In genomic region chr8:106149801-106150652, GRCm38 (mm10) we compare ENCODE assay signal across 8 mouse cellular contexts. TPM values are rescaled to one million over a fixed set of nuclear protein-coding genes. Genes with fewer than 3 reads are reported as not detected.
A peak's percentile ranks its signal among the peaks of the same experiment; 100 is the strongest.
DNase-seq lines count a peak whose midpoint lies in the region; ATAC-seq and TF ChIP-seq lines count a peak whose summit lies in the region.

Pla2g15 (plus strand) TSS chr8:106150399.

- no peak for TF ChIP-seq EP300 in liver, embryonic 14.5 days (IDR thresholded peaks at IDR 0.05; ENCODE audit: low read depth)

- H3K4me1 ChIP-seq in E14TG2a.4 (replicated peaks; ENCODE audit: low read depth, low read length) = peaks cover 29% of the 10 kb centered on the region
- 0 out of 2 replicates have a peak, but pooled peaks cover 2% of the 10 kb centered on the region for H3K4me1 ChIP-seq in forebrain, embryonic 11.5 days (replicated peaks; ENCODE audit: control insufficient read depth, insufficient read depth, low read length)
- H3K4me1 ChIP-seq in heart, embryonic 15.5 days (replicated peaks) = peaks cover 22% of the 10 kb centered on the region
- peaks cover 6 to 20% of the 10 kb centered on the region in 2 experiments; a peak in 3 of 4 replicates for H3K4me1 ChIP-seq in liver, embryonic 14.5 days (replicated peaks; ENCODE audit: control insufficient read depth in 2 of 2, insufficient read depth in 2 of 2, low read length in 1 of 2)
- H3K4me1 ChIP-seq in stomach, embryonic 15.5 days = peaks cover 7% of the 10 kb centered on the region; the same call in 1 of the 2 replicates

- H3K27ac ChIP-seq in forebrain, embryonic 11.5 days (ENCODE audit: low read depth, low read length) = no peak within 1 kb of the TSS
- H3K27ac ChIP-seq in heart, embryonic 15.5 days = peak within 1 kb of the TSS; percentile 46; the same call in 1 of the 2 replicates
- peak within 1 kb of the TSS; percentile 55 for H3K27ac ChIP-seq in liver, embryonic 14.5 days
- H3K27ac ChIP-seq in stomach, embryonic 15.5 days = peak within 1 kb of the TSS; percentile 45; the same call in 1 of the 2 replicates

- H3K4me3 ChIP-seq in E14TG2a.4 (replicated peaks; ENCODE audit: low read length) = peak within 1 kb of the TSS; percentile 90
- peak within 1 kb of the TSS; percentile 71 for H3K4me3 ChIP-seq in forebrain, embryonic 11.5 days (ENCODE audit: low read depth, low read length)
- peak within 1 kb of the TSS; percentile 76 for H3K4me3 ChIP-seq in heart, embryonic 15.5 days
- peak within 1 kb of the TSS; percentile 71 to 82 for H3K4me3 ChIP-seq in liver, embryonic 14.5 days (ENCODE audit: insufficient read depth in 1 of 2, low read depth in 2 of 2, low read length in 2 of 2)
- peak within 1 kb of the TSS; percentile 63 for H3K4me3 ChIP-seq in stomach, embryonic 15.5 days (replicated peaks)

- DNase-seq in c-Kit-positive CD71-positive TER-119-negative erythroid progenitor cells, embryonic 14.5 days (ENCODE audit: low read depth) = peak; percentile 93
- DNase-seq in forebrain, embryonic 11.5 days (ENCODE audit: low spot score) = peak; percentile 97
- peak; percentile 93 to 97 for DNase-seq in kidney, postnatal 25 days
- DNase-seq in liver, embryonic 14.5 days (ENCODE audit: low read depth in 3 of 3, low spot score in 3 of 3) = peak; percentile 86 to 88 (median 87)
- DNase-seq in neural tube, embryonic 10.5 days (ENCODE audit: extremely low spot score, low spot score) = peak; percentile 93

- H3K36me3 ChIP-seq in E14TG2a.4 (ENCODE audit: insufficient read depth, low read length) = peaks cover 28% of the 10 kb centered on the region
- H3K36me3 ChIP-seq in forebrain, embryonic 11.5 days (ENCODE audit: control insufficient read depth, insufficient read depth, low read length) = no peaks in the 10 kb centered on the region
- no peaks in the 10 kb centered on the region for H3K36me3 ChIP-seq in heart, embryonic 15.5 days
- H3K36me3 ChIP-seq in liver, embryonic 14.5 days (replicated peaks; ENCODE audit: control insufficient read depth, insufficient read depth, low read depth) = no peaks in the 10 kb centered on the region
- H3K36me3 ChIP-seq in stomach, embryonic 15.5 days = no peaks in the 10 kb centered on the region

- no peaks in the 10 kb centered on the region for H3K9me3 ChIP-seq in E14TG2a.4 (ENCODE audit: low read length)
- H3K9me3 ChIP-seq in forebrain, embryonic 11.5 days (ENCODE audit: control insufficient read depth, low read length) = no peaks in the 10 kb centered on the region
- no peaks in the 10 kb centered on the region for H3K9me3 ChIP-seq in heart, embryonic 15.5 days (replicated peaks)
- no peaks in the 10 kb centered on the region for H3K9me3 ChIP-seq in liver, embryonic 14.5 days (ENCODE audit: control insufficient read depth, low read length)
- no peaks in the 10 kb centered on the region for H3K9me3 ChIP-seq in stomach, embryonic 15.5 days

- no peaks in the 10 kb centered on the region for H3K27me3 ChIP-seq in E14TG2a.4 (ENCODE audit: insufficient read depth, low read length)
- no peaks in the 10 kb centered on the region for H3K27me3 ChIP-seq in forebrain, embryonic 11.5 days (ENCODE audit: control insufficient read depth, insufficient read depth, low read length)
- no peaks in the 10 kb centered on the region for H3K27me3 ChIP-seq in heart, embryonic 15.5 days
- H3K27me3 ChIP-seq in liver, embryonic 14.5 days (ENCODE audit: control insufficient read depth, insufficient read depth, low read length) = no peaks in the 10 kb centered on the region
- H3K27me3 ChIP-seq in stomach, embryonic 15.5 days (replicated peaks) = no peaks in the 10 kb centered on the region

- 3% methylated on average over 38 of the region's 38 CpGs for WGBS in forebrain, embryonic 11.5 days
- 2% methylated on average over 38 of the region's 38 CpGs for WGBS in heart, embryonic 15.5 days
- under 1% methylated on average over 38 of the region's 38 CpGs for WGBS in liver, embryonic 14.5 days (ENCODE audit: insufficient replicate concordance)
- WGBS in stomach, embryonic 15.5 days = under 1% methylated on average over 38 of the region's 38 CpGs

- TF ChIP-seq CTCF in E14TG2a.4 (conservative IDR thresholded peaks at IDR 0.05; ENCODE audit: low read length) = no peak
- TF ChIP-seq CTCF in liver, embryonic 14.5 days (IDR thresholded peaks at IDR 0.05; ENCODE audit: low read depth) = no peak

- H3K9ac ChIP-seq in forebrain, embryonic 11.5 days (ENCODE audit: low read length) = peak within 1 kb of the TSS; percentile 75
- peak within 1 kb of the TSS; percentile 68 for H3K9ac ChIP-seq in heart, embryonic 15.5 days
- peak within 1 kb of the TSS; percentile 65 for H3K9ac ChIP-seq in liver, embryonic 14.5 days (replicated peaks)
- H3K9ac ChIP-seq in stomach, embryonic 15.5 days = peak within 1 kb of the TSS; percentile 45

- ATAC-seq in forebrain, embryonic 11.5 days (replicated peaks; ENCODE audit: low FRiP score) = peak; percentile 97
- ATAC-seq in heart, embryonic 15.5 days (replicated peaks; ENCODE audit: insufficient number of reproducible peaks, insufficient read depth, low FRiP score, low read depth) = peak; percentile 95
- peak; percentile 98 for ATAC-seq in liver, embryonic 14.5 days (ENCODE audit: insufficient read depth)
- ATAC-seq in stomach, embryonic 15.5 days (ENCODE audit: insufficient read depth, low FRiP score, low read depth) = peak; percentile 96

- peak within 1 kb of the TSS; percentile 71 for H3K4me2 ChIP-seq in forebrain, embryonic 11.5 days (ENCODE audit: low read depth, low read length, severe bottlenecking)
- peak within 1 kb of the TSS; percentile 77 for H3K4me2 ChIP-seq in heart, embryonic 15.5 days
- H3K4me2 ChIP-seq in liver, embryonic 14.5 days (ENCODE audit: low read depth) = peak within 1 kb of the TSS; percentile 70
- peak within 1 kb of the TSS; percentile 80 for H3K4me2 ChIP-seq in stomach, embryonic 15.5 days

RNA-seq across cellular contexts. Expression of gene Pla2g15, which starts in this region (rescaled TPM):
- polyA plus RNA-seq in forebrain, embryonic 11.5 days (2014; fragmentation: Nextera tagmentation; extraction: Ambion mirVana) = 7.1 and 7.4 TPM in 2 replicates
- 7.0 and 9.4 TPM in 2 replicates for polyA plus RNA-seq in heart, embryonic 15.5 days (2015; fragmentation: Nextera tagmentation; extraction: Ambion mirVana)
- 2.8 and 2.9 TPM in 2 replicates for polyA plus RNA-seq in liver, embryonic 14.5 days (2012; rRNA removed)
- polyA plus RNA-seq in liver, embryonic 14.5 days (2014; fragmentation: Nextera tagmentation; extraction: Ambion mirVana) = 2.5 TPM in 2 replicates
- polyA plus RNA-seq in stomach, embryonic 15.5 days (2015; fragmentation: Nextera tagmentation; extraction: Ambion mirVana) = 11.9 and 12.3 TPM in 2 replicates
